Mouse (Mus musculus) fat pad, adult 2 months (tissue): ENCODE results near the gene Rabep1.

Source experiments
- DNase-seq: peaks from one replicate; pipeline ENCODE4 v3.0.0-alpha.2; 2011; ENCODE audit warnings: low read depth, low spot score; ENCODE audit errors: extremely low read depth

The Rabep1 gene

GRCm38 (mm10) chr11:70844559-70845456 is at the start of gene Rabep1:
Gene Rabep1, plus strand, starts transcription at chr11:70844778.
- no peak for DNase-seq

GRCm38 (mm10) chr11:70802208-70802864 is 42.2 kb upstream of the Rabep1 start:
- DNase-seq = no peak

- no peak for DNase-seq
Measured at GRCm38 (mm10) chr11:70802865-70803261, 41.7 kb upstream of the Rabep1 start.

- no peak for DNase-seq
Measured at GRCm38 (mm10) chr11:70803711-70804200, 40.8 kb upstream of the Rabep1 start.

- DNase-seq = no peak
Measured at GRCm38 (mm10) chr11:70804395-70804794, 40.2 kb upstream of the Rabep1 start.

GRCm38 (mm10) chr11:70805641-70806175 is 38.9 kb upstream of the Rabep1 start:
- DNase-seq = no peak

GRCm38 (mm10) chr11:70806697-70807096 is 37.9 kb upstream of the Rabep1 start:
- DNase-seq = no peak

GRCm38 (mm10) chr11:70807630-70808029 is 36.9 kb upstream of the Rabep1 start:
- no peak for DNase-seq

GRCm38 (mm10) chr11:70808101-70808500 is 36.5 kb upstream of the Rabep1 start:
- DNase-seq = no peak

- DNase-seq = no peak
Measured at GRCm38 (mm10) chr11:70809011-70809410, 35.6 kb upstream of the Rabep1 start.

GRCm38 (mm10) chr11:70811041-70811440 is 33.5 kb upstream of the Rabep1 start:
- DNase-seq = no peak

- DNase-seq = no peak
Measured at GRCm38 (mm10) chr11:70811471-70812240, 32.9 kb upstream of the Rabep1 start.

- DNase-seq = no peak
Measured at GRCm38 (mm10) chr11:70812365-70812764, 32.2 kb upstream of the Rabep1 start, which contains the start of gene Scimp. Gene Scimp, minus strand, starts transcription at chr11:70812586.

GRCm38 (mm10) chr11:70815071-70815470 is 29.5 kb upstream of the Rabep1 start:
- no peak for DNase-seq

- no peak for DNase-seq
Measured at GRCm38 (mm10) chr11:70815498-70816078, 29.0 kb upstream of the Rabep1 start.

- DNase-seq = no peak
Measured at GRCm38 (mm10) chr11:70816770-70817169, 27.8 kb upstream of the Rabep1 start.

GRCm38 (mm10) chr11:70820120-70820519 is 24.5 kb upstream of the Rabep1 start:
- DNase-seq = no peak

GRCm38 (mm10) chr11:70821728-70822591 is 22.6 kb upstream of the Rabep1 start:
- no peak for DNase-seq

- no peak for DNase-seq
Measured at GRCm38 (mm10) chr11:70826207-70826606, 18.4 kb upstream of the Rabep1 start.
